Mouse (Mus musculus) heart, adult 2 months (tissue): ENCODE measurements around the gene Ppp4c.

Experiments used
- CTCF ChIP-seq: fragments of 200-600 bp; IDR thresholded peaks from 2 replicates; pipeline ENCODE4 v1.8.1; 2022; ENCODE audit warnings: antibody characterized with exemption, mild to moderate bottlenecking, moderate library complexity
- POLR2A ChIP-seq: fragments of 200-500 bp; IDR thresholded peaks from 2 replicates; pipeline ENCODE4 v1.6.1; 2011; ENCODE audit warnings: mild to moderate bottlenecking, low read depth, low read length, control low read depth; ENCODE audit not compliant: insufficient read depth

GRCm38 (mm10) chr7:126818818-126819217 is 26.5 kb upstream of the Ppp4c start:
- peak; percentile 39 for TF ChIP-seq CTCF
- no peak for TF ChIP-seq POLR2A
